Mouse (Mus musculus) skeletal muscle tissue, adult 2 months (tissue): ENCODE measurements at regions not wholly inside any gene's neighbourhood (a gene's known extent, or its start where the extent isn't known, plus 50 kb on each side); places are given as distances from the start of the nearest gene placed in this dataset.

Experiments used
- DNase-seq: peaks from one replicate; pipeline ENCODE4 v3.0.0-alpha.2; 2012; ENCODE audit warnings: low read depth, low spot score

DNA sequence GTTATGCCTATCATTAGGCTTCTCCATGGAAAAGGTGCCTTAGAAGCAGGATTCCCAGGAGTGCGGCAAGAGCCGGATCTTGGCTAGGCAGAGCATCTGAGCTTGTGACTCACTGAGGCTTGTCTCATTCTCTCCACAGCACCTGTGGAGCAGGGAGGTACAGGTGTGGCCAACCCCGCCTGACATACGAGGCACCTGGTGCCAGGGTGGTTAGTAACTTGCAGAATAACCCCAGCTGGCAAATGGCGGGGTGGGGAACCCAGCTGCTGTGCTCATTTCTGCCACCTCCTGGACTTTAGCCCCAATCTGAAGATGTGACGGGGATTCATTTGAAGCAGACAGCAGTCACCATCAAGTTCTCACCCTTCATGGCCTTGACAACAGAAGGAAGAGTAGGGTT is 96.2 kb downstream of the Pdgfra start:
- DNase-seq = no peak

DNA sequence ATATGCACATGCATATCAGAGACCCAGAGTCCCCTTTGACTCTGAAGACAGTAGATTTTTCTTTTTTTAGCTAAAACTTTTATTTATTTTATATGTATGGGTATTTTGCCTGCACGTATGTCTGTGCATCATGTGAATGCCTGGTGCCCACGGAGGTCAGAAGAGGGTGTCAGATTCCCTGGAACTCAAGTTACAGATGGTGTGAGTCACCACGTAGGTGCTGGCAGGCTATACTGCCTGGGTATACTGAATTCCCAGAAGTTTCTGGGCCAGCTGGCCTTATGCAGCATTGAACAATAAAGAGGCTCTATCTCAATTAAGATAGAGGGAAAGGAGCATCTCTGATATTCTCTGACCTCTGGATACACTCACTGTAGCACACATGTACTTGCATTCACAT is 97.6 kb downstream of the Pdgfra start:
- no peak for DNase-seq

DNA sequence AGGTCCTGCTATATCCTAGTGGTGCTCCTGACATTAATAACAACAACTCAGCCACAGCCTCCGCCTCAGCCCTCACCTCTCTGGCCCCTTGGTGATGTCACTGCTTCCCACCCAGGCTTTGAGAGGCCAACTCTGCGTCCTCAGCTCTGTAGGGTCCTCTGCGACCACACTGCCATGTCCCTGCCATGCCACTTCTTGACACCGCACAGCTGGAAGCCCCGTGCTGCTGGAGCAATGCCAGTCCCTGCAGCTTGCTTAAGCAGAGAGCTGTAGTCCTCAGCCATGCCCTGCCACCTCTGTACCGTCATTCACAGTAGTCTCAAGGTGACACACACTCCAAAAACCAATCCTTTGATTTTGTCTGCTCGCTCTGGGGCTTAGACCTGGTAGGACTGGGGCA is 101.3 kb downstream of the Pdgfra start:
- no peak for DNase-seq

DNA sequence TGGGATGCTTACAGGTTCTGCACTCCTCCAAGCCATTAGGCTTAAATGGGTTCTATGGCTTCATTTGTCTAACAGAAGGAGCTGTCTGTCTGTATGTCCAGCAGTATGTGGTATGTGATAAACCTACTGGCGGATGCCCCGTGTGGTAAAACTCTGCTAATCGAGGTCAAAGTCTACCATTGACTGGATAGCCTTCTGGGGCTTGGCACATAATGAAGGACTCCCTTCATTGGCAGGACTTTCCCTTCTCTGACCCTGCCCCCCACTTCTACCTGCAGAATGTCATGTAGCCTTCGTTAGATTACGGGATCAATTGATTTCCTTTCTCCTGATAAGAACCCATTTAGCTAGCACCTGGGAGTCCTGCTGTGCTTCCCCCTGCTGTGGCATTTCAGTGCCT is 101.7 kb downstream of the Pdgfra start:
- no peak for DNase-seq

DNA sequence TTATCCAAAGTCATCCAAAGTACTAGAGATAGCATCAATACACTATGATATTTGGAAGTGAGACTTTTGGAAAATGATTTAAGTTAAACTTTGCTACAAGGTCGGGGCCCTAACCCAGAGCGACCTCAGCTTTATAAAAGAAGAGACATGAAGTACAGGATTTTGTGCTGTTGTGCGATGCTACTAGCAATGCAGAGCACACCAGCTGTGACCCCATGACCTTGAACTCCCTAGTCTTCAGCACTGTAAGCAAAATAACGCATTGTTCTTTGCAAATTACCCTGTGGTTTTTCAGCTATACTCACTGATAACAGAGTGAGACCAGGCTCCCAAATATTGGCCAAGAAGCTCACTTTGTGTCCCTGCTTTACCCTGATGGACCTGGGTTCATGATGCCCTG is 104.1 kb downstream of the Pdgfra start:
- no peak for DNase-seq

DNA sequence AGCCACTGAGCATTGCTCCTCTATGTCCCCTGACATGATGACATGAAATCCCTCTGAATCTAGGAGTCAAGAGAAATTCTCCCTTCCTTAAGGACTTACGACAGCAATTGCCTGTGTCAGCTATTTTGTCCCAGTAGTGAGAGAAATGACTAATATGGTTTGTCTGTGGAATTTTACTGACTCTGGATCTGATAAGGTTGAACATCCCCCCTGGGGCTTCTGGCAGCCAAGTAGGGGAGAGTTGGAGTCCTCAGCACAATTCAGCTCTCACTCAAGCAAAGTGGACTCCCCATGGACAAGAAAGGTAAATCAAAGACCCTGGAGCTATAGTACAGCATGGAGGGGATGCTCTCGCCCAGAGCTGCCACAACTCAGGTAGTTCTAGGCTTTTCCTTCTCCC is 105.0 kb downstream of the Pdgfra start:
- no peak for DNase-seq

DNA sequence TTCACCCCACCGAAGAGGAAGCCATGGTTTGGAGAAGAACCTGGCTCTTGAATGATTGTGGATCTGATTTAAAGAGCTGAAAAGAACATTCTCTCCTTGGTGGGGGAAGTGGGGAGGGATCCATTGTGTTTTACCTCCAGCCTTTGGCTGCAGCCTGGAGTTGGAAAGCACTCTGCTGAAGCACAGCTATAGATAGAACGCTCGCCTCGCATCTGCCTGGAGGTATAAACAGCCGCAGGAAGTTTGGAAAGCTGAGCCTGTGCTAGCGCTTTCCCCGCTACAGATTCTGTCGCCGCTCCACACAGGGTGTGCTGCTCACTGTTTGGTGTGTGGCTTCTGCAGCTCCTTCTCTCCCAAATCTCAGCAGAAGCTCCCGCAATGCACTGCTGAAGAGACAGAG is 108.2 kb downstream of the Pdgfra start:
- DNase-seq = no peak

DNA sequence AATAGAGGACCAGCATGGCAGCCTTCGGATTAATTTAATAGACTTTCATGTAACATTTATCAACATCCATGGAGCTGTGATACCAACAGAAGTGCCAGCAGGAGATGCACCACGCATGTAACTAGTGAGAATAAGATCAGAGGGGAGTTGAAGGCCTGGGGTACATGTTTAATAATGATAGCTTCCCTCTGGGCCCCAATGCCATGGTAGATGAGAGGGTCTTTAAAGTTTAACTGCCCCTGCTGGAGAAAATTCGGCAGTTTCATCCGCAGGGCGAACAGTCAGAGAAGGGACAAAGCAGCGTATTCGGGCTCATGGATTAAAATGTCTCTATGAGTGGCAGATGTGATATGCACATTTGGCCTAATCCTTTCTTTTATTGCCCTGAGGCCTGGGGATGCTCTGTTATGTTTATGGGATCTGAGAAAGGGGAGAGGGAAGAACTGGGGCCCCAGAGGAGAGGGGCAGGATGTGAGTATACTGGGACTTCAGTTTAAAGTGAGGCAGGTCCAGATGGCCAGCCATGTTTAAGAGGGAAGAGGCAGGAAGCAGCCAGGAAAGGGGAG is 114.1 kb downstream of the Pdgfra start:
- DNase-seq = no peak

DNA sequence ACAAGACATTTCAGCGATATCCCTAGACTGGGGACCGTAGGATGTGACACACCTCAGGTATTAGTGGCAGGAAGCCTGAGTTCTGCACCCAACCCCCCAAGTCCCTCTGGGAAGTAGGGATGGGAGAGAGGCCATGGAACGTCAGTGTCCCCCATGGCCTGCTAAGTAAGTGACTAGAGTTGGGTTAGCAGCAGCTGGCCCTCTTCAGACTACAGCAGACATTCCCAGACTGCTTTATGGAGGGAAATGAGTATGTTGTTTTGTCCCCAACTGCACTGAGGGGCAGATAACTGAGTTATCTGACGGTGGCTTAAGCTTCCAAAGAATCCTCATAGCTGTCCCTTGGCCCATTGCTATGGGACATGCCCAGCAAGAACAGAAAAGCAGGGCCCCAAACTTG is 114.8 kb downstream of the Pdgfra start:
- no peak for DNase-seq

DNA sequence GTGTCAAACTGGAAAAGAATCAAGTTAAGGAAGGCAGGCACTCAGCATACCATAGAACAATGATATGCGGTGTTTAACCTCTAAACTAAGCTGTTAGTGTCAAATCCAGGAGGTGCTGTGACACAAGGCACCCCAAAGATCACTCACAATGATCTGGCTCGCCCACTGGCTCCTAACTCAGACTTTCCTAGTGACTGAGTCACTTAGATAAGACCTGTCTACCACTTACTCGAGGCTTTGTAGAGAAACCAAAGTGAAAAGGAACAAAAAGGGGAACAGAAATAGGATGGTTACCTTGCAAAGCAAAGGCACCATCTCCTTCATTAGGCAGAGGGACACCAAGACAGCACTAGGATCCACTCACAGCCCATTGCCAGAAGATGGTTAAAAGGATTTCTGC is 115.7 kb downstream of the Pdgfra start:
- no peak for DNase-seq

DNA sequence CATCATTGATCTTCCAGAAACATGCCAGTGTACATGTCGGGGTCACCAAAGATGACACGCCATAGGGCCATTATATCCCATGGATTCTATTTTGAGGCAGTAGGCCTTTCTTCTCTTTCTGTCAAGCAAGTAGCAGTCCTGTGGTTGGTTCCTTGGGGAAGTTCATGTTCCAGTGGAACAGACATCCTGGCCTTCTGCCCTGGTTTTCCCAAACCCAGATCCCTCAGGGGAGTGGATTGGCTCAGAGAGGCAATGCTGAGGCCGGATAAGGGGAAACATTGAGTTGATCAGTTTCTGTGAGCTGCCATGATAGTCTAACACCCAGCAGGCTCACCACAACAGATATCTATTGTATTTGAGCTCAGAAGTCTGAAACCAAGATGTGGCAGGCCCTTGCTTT is 125.9 kb downstream of the Pdgfra start:
- peak; percentile 2 for DNase-seq

DNA sequence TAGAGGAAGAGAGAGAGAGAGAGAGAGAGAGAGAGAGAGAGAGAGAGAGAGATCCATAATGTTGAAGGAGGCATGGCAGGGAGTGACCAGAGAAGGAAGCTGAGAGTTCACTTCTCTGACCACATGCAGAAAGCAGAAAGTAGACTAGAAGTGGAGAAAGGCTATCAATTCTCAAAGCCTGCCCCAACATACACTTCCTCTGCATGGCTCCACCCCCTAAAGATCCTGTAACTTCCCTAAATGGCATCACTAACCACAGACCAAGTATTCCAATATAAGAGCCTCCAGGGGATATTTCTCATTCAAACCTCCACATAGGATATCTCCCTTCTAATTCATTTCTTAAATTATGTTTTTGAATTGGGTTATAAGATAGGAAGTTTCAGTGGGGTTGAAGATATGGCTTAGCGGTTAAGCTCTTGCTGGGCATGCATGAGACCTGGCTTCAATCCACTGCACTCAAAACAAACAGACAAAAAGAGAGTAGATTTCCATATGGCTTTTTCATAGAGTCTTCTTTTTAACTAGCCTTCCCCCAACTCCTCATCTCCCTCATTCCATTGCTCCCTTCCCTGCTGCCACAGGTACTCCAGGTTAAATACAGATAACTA is 127.6 kb downstream of the Pdgfra start:
- DNase-seq = no peak

DNA sequence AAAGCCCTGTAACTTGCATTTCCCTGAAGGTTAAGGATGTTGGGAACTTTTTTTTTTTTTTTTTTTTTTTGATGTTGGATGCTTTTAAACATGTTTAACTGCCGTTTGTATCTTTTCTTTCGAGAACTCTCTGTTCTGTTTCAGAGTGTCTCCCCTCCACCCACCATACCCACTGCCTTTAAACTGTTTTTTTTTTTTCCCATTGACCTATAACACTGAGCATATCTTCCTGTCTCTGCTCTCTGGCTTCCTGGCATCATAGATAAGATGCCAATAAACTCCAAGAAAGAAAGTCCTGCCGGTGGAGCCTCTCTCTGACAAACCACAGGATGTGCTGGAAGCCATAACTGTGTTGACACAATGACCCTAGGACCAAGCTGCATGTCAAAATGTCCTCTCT is 128.6 kb downstream of the Pdgfra start:
- no peak for DNase-seq

DNA sequence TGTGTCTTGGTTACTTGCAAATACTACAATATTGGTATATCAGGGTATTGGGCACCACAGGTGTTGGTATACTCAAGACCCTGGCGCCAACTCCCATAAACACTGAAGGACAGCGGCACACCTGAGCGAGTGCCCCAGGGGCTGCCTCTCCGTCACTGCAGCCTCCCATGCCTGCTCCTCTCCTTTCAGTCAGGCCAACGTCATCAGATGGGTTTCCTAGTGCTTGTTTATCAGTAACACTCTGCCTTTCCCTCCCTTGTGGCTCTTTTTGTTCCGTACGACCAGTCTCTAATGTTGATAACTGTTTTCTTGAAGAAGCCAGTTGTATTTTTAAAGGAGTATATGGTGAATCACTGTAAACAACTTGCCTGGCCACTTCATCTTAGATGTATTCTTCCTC is 129.4 kb downstream of the Pdgfra start:
- no peak for DNase-seq

DNA sequence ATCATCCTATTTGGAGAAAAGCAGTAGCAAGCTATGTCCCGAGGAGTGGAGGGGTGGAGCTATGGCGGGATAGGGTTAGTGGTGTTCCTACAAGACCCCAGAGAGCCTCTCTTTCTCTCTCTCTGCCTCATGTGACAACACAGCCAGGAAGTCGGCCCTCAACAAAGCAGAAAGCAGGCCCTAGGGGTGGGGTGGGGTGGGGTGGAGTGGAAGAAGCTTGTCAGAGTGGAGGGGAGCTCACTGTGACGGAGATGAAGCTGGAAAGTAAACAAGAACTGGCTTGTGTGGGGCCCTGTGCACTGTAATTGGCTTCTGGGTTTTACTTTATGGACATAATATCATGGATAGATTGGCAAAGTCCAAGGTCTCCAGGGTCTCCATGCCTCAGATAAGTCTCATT is 130.5 kb downstream of the Pdgfra start:
- no peak for DNase-seq

DNA sequence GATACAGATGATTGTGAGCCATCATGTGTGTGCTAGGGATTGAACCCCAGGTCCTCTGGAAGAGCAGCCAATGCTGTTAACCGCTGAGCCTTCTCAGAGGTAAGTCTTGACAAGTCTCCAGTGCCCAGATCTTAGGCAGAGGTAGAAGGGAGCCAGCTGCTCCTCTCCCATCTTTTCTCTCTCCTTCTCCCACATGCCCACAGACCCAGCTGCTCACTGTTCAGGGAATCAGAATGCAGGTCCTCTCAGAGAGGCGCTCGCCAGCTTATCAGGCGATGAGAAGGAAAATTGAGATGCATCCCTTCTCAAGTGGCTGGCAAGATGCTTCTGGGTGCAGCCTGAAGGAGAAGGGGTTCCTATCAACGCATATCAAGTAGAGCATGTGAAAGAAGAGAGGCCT is 131.7 kb downstream of the Pdgfra start:
- DNase-seq = no peak

DNA sequence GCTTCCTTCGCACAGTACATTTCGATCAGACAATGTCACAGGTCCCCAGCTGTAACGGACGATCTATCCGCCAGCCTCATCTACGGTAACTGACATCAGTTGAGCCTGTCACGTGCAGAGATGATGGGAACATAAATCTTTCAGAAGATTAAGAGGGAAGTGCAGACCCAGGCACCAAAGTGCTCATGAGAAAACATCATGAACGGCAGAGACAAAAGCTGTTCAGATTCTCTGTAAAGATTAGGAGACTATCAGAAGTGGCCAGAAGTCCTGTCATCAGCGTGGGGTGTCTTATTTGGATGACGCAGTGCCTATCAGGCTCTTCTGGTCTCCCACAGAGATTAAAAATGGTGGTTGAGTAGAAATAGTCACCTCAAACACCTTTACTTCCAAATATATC is 133.9 kb downstream of the Pdgfra start:
- DNase-seq = no peak

DNA sequence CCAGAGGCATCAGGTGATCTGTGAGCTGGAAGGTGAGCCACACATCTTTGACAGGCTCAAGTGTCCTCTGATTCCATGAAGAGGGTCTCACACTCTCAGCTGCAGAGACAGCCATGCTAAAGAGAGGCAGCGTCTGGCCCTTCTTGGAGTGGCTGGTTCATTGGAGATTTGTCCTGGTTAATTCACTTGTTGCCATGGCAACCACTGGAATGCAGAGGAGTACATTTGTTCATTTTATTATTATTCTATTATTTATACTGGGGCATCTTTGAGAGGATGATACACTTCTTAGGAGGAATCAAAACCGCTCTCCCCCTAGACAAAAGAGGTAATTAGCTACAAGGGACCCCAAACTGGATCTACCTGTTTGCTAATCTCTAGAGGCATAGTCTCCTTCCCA is 143.6 kb downstream of the Pdgfra start:
- DNase-seq = no peak

DNA sequence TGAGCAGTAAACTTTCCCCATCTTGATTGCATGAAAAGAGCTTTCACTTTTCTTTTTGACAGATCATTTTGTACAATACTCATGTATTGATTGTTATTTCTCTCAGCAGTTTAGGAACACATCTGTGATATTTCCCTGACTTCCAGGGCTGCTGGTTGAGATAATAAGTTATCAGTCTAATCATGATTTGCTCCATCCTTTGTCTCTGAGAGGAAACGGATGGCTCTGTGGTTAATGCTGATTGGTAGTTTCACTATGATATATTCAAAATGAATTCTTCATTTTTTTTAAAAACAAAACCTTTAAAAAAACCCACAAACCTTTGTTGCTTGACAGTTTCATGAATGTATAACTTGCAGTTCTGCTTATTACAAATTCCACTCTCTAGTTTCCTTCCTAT is 160.8 kb downstream of the Pdgfra start:
- DNase-seq = no peak

DNA sequence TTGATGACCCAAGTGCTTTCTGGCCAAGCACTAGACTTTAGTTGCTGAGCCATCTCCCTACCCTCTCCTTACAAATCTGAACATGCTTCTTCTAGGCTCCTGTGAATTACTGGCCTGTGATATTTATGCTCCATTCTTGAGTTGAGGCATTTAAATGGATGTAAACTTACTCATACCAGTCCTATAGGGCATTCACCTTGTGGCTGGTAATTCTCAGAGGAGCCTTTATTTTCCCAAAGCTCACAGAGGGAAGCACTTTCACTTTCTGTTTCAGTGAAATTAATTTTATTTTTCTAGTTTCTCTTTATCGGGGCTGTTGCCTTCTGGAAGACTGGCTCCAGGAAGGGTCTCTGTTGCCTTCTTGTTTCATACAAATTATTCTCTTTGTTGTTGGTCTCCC is 163.9 kb downstream of the Pdgfra start:
- no peak for DNase-seq

DNA sequence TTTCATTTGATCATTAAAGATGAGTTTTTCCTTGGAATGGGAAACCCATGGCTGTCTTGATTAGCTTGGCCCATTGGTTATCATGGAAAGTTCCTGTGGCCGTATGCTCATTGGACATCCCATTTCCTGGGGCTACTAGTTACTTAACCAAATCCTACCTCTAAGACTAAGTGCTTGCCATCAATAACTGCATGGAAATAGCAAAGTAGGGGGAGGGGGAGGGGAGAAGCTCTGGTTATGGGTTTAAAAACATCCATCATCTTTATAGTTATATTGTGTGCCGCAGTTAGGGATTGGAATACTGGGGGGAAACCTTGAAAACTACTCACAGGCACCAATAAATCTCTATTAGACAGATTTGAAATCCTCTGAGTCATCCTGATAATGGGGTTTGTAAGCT is 168.4 kb downstream of the Pdgfra start:
- DNase-seq = no peak

DNA sequence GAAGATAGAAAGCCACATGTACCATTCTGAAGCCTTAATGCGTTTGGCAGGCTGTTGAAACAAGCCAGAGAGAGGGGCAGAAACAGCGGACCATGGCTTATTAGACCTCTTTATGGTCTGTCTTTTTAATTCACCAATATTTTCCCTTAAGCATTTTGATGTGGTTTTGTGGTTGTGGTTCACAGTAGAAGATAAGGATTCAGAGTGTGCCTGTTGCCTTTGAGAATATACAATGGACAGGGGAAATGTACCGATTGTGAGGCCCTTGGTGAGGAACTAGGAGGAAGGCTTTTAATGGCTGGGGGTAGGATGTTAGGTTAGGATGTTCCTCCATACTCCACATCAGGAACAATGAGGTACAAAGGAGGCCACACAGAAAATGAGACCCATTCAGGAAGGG is 182.0 kb downstream of the Pdgfra start:
- DNase-seq = no peak

DNA sequence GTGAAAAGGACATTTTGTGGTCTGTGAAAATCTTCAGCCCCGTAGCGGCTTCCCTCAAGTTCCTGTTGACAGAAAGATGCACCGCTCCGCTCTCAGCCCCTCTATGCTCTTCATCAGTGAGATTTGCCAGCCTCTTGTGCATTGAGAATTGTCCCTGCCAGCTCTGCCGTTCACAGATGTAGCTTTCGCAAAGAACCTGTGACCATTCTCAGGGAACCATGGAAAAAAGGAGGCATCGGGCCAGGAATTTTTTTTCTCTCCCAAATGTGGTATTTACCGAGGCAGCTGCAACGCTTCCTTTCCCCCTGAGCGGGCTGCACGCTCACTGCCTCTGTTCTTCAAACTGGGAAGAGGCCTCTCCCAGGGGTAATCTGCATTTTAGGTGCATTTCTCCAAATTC is 184.4 kb downstream of the Pdgfra start:
- no peak for DNase-seq

DNA sequence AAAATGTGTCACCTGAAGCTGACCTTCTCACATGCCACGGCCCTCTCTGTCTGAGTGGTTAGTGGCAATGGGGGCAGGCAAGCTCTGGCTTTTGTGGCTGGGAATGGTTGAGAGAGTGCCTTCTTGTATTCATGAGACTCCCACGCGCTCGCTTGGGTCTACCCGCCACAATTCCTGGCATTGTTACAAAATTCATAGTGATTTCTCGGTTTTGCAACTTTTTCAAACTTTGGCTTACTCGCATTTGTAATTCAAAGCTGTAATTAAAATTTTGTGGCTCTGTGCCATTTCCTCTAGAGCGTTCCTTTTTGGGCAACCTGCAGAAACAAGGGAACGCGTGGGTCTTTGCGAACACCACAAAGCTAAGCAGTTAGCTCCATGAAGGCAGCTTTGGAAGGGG is 186.3 kb downstream of the Pdgfra start:
- no peak for DNase-seq
